Mouse (Mus musculus) macrophage (primary cell): Measurements from ENCODE around the gene Ankrd31. TPM values are rescaled to one million over a fixed set of nuclear protein-coding genes. Genes with fewer than 3 reads are reported as not detected.

Source experiments
- H3K27ac ChIP-seq: fragments of 350-480 bp; formaldehyde crosslinking; 2 replicates; pipeline ENCODE4 v1.9.0; 2021
- H3K36me3 ChIP-seq: fragments of 350-480 bp; formaldehyde crosslinking; 2 replicates; pipeline ENCODE4 v1.9.0; 2021; ENCODE audit errors: inconsistent target
- H3K4me3 ChIP-seq: fragments of 350-480 bp; formaldehyde crosslinking; 2 replicates; pipeline ENCODE4 v1.9.0; 2021; ENCODE audit errors: inconsistent target
- H3K79me2 ChIP-seq: fragments of 350-480 bp; formaldehyde crosslinking; 2 replicates; pipeline ENCODE4 v1.9.0; 2021; ENCODE audit errors: inconsistent target
- WGBS: methylation state at CpG from one replicate; pipeline ENCODE4 v1.1.7; 2026; ENCODE audit warnings: inconsistent platforms; ENCODE audit not compliant: missing documents; 5-methylcytosine and 5-hydroxymethylcytosine counted together
- polyA plus RNA-seq: library from polyadenylated mRNA; stranded (reverse); fragments of 250-400 nt; gene quantifications from 3 replicates; pipeline ENCODE4 v1.2.4, GENCODE M21; 2018; ENCODE audit warnings: inconsistent platforms

Gene Ankrd31
- polyA plus RNA-seq, 1 experiment from 2014 or later: not detected

DNA sequence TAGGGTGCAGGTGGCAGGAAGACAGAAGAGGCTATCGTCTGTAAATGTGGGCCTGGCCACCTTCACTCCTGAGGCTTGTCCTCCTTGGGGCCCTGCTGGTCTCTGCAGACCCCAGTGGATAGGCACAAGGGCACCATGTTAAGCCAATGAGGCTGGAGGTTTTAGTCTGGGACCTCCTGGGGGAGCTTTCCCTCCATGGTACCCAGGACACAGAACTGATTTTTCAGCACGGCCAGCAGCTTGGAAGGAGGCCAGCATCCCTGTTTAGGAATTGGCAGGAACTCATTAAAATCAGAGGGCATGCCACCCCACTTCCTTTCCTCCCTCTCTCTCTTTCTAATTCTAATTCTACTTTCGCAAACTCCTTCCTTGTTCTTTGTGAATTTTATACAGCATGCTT is 195.5 kb downstream of the Ankrd31 start:
- Histone ChIP-seq H3K27ac (no peak overlapping the region), H3K4me3 (no peak overlapping the region), H3K36me3 (no peaks in the 10 kb centered on the region), H3K79me2 (no peaks in the 10 kb centered on the region)
- WGBS: 47% methylated on average over 3 of the region's 3 CpGs

DNA sequence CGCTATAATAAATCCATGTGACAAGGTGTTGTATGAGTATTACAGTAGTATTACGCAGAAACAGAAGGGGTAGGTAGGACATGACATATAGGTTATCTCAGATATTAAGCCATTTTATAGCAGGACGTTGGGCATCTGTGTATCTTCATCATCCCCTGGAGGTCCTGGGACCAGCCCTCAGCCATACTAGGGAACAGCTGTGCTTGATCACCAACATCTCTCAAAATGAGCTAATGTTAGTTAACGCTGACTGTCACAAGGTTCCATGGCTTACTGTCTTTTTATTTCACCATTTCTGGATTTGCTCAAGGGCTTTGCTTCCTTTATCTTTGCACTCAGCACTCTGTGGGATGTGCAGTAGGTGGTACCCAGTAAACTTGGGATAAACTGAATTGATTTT is 197.7 kb downstream of the Ankrd31 start:
- no peaks in the 10 kb centered on the region for H3K36me3 ChIP-seq
- no peak overlapping the region for H3K27ac ChIP-seq
- no peak overlapping the region for H3K4me3 ChIP-seq
- WGBS: 96% methylated on average over 4 of the region's 4 CpGs
- no peaks in the 10 kb centered on the region for H3K79me2 ChIP-seq

DNA sequence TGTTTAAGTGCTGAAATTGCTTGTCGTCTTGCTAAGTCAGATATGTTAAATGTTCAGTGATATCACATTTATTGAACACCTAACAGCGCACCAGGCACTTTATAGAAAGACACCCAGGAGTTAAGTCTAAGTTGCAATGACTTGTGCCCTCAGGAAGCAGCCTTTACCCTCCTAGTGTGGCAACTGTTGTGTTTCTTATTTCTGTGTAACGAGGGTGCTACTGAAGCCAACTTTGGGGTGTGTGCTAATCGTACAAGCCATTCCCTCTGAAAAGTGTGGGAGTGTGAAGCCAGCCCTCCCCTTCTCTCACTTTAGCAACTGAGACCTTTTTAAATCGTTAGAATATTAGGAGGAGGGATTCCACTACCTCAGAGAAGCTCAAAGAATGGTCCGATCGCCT is 199.7 kb downstream of the Ankrd31 start:
- H3K79me2 ChIP-seq: no peaks in the 10 kb centered on the region
- H3K27ac ChIP-seq: no peak overlapping the region
- no peaks in the 10 kb centered on the region for H3K36me3 ChIP-seq
- H3K4me3 ChIP-seq: no peak overlapping the region
- WGBS: 95% methylated on average over 7 of the region's 7 CpGs

GRCm38 (mm10) chr13:96951880-96952279 is 203.8 kb downstream of the Ankrd31 start:
- no peaks in the 10 kb centered on the region for H3K36me3 ChIP-seq
- no peak overlapping the region for H3K27ac ChIP-seq
- H3K4me3 ChIP-seq: no peak overlapping the region
- 100% methylated on average over 1 of the region's 2 CpGs for WGBS
- H3K79me2 ChIP-seq: no peaks in the 10 kb centered on the region

DNA sequence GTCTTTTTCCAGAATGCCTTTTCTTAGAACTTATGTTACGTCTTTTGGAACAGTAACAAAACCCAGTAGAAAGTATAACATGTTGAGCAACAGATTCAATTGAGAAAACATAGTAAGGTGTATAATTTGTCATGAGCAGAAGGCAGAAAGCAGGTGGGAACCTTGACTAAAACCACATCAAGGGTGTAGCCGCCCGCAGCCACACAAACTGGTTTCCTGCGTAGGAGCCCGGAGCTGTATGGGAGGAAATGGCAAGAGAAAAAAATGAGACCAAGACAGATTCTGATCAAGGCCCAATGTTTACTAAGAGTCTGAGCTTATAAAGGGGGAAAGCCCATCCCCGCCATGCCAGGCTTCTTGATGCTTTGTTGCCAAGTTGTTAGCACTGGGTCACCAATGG is 208.4 kb downstream of the Ankrd31 start:
- Histone ChIP-seq H3K27ac (no peak overlapping the region), H3K36me3 (no peaks in the 10 kb centered on the region), H3K4me3 (no peak overlapping the region), H3K79me2 (no peaks in the 10 kb centered on the region)
- WGBS: 25% methylated on average over 6 of the region's 6 CpGs

Other genes starting within 250 kb of the Ankrd31 start
- 7.4 to 8.2 TPM (median 7.9 TPM) in 3 replicates for gene Polk, start 205.7 kb upstream of the Ankrd31 start, polyA plus RNA-seq
- 34.6 to 40.1 TPM (median 35.6 TPM) in 3 replicates for gene Col4a3bp, start 205.7 kb upstream of the Ankrd31 start, polyA plus RNA-seq
- gene Hmgcr, start 77.3 kb upstream of the Ankrd31 start, polyA plus RNA-seq: 19.1 to 81.1 TPM (median 66.1 TPM) in 3 replicates
- not detected in 3 replicates for gene Gcnt4, start 176.4 kb downstream of the Ankrd31 start, polyA plus RNA-seq